Mouse (Mus musculus) R1 (cell line): ENCODE results near the gene 4931406C07Rik.

Experiments used
- DNase-seq: peaks from one replicate; pipeline ENCODE4 v3.0.0-alpha.2; 2018; ENCODE audit warnings: low read depth, low spot score

Gene 4931406C07Rik

GRCm38 (mm10) chr9:15239042-15239925 lies 67.0 kb downstream of the 4931406C07Rik start, which contains the start of gene Vstm5:
Vstm5 (plus strand) TSS chr9:15239045.
- DNase-seq, result peak; percentile 14

GRCm38 (mm10) chr9:15238297-15238990 lies 67.8 kb downstream of the 4931406C07Rik start:
- peak; percentile 80 for DNase-seq

GRCm38 (mm10) chr9:15237516-15238296 lies 68.5 kb downstream of the 4931406C07Rik start:
- DNase-seq, result peak; percentile 51

GRCm38 (mm10) chr9:15235986-15236385 lies 70.3 kb downstream of the 4931406C07Rik start:
- no peak for DNase-seq

GRCm38 (mm10) chr9:15233604-15234003 lies 72.6 kb downstream of the 4931406C07Rik start:
- peak; percentile 20 for DNase-seq
